Mouse (Mus musculus): Measurements from ENCODE around the gene Pum1.

- TF ChIP-seq E2F4 (IDR thresholded peaks at IDR 0.05; ENCODE audit: insufficient read depth) (no peak), MYOD1 (IDR thresholded peaks at IDR 0.05; ENCODE audit: control insufficient read depth in 1 of 3, insufficient read length in 2 of 3, low read depth in 2 of 3) (no peak), CEBPB (IDR thresholded peaks at IDR 0.05; ENCODE audit: insufficient read depth, poor library complexity, severe bottlenecking) (no peak), MYOG (IDR thresholded peaks at IDR 0.05; ENCODE audit: control insufficient read depth in 1 of 3, insufficient read depth in 1 of 3, insufficient read length in 2 of 3, low read depth in 2 of 3) (no peak)
Observed at GRCm38 (mm10) chr4:130661151-130661550, 2.0 kb upstream of the Pum1 start.
